Mouse (Mus musculus): ENCODE results near the gene Rccd1.

DNA sequence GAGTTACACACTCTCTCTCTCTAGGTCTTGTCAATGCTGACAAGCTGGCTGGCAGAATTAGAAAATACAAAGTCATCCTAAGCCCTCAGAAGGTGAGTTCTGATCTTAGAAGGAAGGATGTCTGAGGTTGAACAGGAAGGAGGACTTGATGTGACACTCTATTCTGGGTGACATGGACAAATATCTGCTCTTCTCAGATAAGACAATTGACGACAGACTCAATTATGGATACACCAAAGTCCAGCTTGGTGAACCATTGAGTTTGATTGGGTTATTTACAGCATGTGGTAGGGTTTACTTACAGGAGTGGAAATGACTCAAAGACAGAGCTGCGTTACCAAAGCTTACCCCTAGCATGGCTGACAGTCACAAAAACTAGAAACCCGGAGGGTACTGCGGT is 47.9 kb downstream of the Rccd1 start:
- TF ChIP-seq CTCF (IDR thresholded peaks at IDR 0.05; ENCODE audit: low read depth), result no peak
- no peak for TF ChIP-seq EP300 (IDR thresholded peaks at IDR 0.05; ENCODE audit: low read depth)
